Mouse (Mus musculus) embryo, embryonic 11 days (tissue): ENCODE data around the gene Cyp2d26.
"Not testable (repeated sequence)": the region's sequence is repeated elsewhere in the genome, so short reads cannot be mapped to it uniquely, and the experiment has no call there.

Experiments
- DNase-seq: peaks from one replicate; pipeline ENCODE4 v3.0.0-alpha.2; 2015

Gene Cyp2d26

GRCm38 (mm10) chr15:82794277-82794676 lies at the start of gene Cyp2d26:
TSS of gene Cyp2d26 (minus strand) at chr15:82794294.
- no peak for DNase-seq

GRCm38 (mm10) chr15:82839146-82839545 lies 45.1 kb upstream of the Cyp2d26 start:
- no peak for DNase-seq

GRCm38 (mm10) chr15:82829917-82830316 lies 35.8 kb upstream of the Cyp2d26 start:
- DNase-seq: no peak

GRCm38 (mm10) chr15:82825866-82826265 lies 31.8 kb upstream of the Cyp2d26 start:
- DNase-seq: no peak

GRCm38 (mm10) chr15:82822347-82822746 lies 28.3 kb upstream of the Cyp2d26 start:
- DNase-seq: no peak

- no peak for DNase-seq
Measured at GRCm38 (mm10) chr15:82821657-82822056, 27.6 kb upstream of the Cyp2d26 start.

GRCm38 (mm10) chr15:82815296-82815695 lies 21.2 kb upstream of the Cyp2d26 start:
- DNase-seq: no peak

- DNase-seq: peak; percentile 68
Measured at GRCm38 (mm10) chr15:82814806-82815205, 20.7 kb upstream of the Cyp2d26 start.

- no peak for DNase-seq
Measured at GRCm38 (mm10) chr15:82814321-82814720, 20.2 kb upstream of the Cyp2d26 start.

- DNase-seq: no peak
Measured at GRCm38 (mm10) chr15:82810556-82810955, 16.5 kb upstream of the Cyp2d26 start.

- no peak for DNase-seq
Measured at GRCm38 (mm10) chr15:82809511-82809910, 15.4 kb upstream of the Cyp2d26 start.

GRCm38 (mm10) chr15:82806969-82807763 lies 13.1 kb upstream of the Cyp2d26 start:
- no peak for DNase-seq

GRCm38 (mm10) chr15:82804708-82805639 lies 10.9 kb upstream of the Cyp2d26 start:
- DNase-seq: peak; percentile 67

- no peak for DNase-seq
Measured at GRCm38 (mm10) chr15:82795936-82796440, 1.9 kb upstream of the Cyp2d26 start.

GRCm38 (mm10) chr15:82793868-82794267 lies 226 bp downstream of the Cyp2d26 start:
- no peak for DNase-seq

GRCm38 (mm10) chr15:82793454-82793853 lies 640 bp downstream of the Cyp2d26 start:
- no peak for DNase-seq

GRCm38 (mm10) chr15:82792566-82792965 lies 1.5 kb downstream of the Cyp2d26 start:
- no peak for DNase-seq

- DNase-seq: no peak
Measured at GRCm38 (mm10) chr15:82784581-82784980, 9.5 kb downstream of the Cyp2d26 start.

GRCm38 (mm10) chr15:82783800-82784199 lies 10.3 kb downstream of the Cyp2d26 start:
- DNase-seq: no peak

GRCm38 (mm10) chr15:82777856-82778255 lies 16.2 kb downstream of the Cyp2d26 start:
- not testable (repeated sequence) for DNase-seq

- no peak for DNase-seq
Measured at GRCm38 (mm10) chr15:82765943-82766342, 28.2 kb downstream of the Cyp2d26 start.

- no peak for DNase-seq
Measured at GRCm38 (mm10) chr15:82764881-82765280, 29.2 kb downstream of the Cyp2d26 start.

GRCm38 (mm10) chr15:82763631-82764420 lies 30.3 kb downstream of the Cyp2d26 start, which contains the start of gene Cyp2d40:
TSS of gene Cyp2d40 (minus strand) at chr15:82764183.
- DNase-seq: no peak
